Mouse (Mus musculus) right cerebral cortex, adult 2 months (tissue): Measurements from ENCODE around the gene Gm6588.
"Not testable (repeated sequence)": the region's sequence is repeated elsewhere in the genome, so short reads cannot be mapped to it uniquely, and the experiment has no call there.

Source experiments
- DNase-seq, 2 experiments: peaks; one replicate each; pipeline ENCODE4 v3.0.0; 2021 to 2022; ENCODE audit warnings: low spot score in 2 of 2

Gm6588 gene

DNA sequence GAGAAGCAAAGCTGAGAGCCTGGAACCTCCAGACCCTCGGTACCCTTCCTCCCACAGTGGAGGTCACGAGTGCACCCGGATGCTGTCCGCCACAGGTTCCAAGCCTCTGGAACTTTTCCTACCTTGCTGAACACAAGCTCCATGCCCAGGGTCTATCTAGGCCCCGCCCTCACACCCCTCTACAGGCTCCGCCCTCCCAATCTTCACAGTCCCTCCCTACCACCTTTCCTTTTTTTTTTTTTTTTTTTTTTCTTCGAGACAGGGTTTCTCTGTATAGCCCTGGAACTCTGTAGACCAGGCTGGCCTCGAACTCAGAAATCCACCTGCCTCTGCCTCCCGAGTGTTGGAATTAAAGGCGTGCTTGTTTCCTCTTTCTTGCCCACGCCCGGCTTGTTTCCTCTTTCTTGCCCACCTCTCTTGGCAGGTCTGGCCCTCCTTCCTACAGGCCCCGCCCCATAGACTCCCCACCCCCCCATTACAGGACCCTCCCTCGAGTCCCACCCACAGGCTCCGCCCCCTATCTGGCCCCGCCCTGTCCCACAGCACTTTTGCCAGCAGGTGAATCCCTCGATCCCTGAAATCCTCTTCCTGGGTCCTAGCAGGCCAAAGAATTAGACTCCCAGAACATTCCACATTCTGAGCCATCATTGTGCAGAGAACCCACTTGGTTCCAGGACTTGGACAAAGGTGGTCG is at the start of gene Gm6588:
Gene Gm6588, plus strand, starts transcription at position 680 of the 694 bp plus-strand sequence.
- DNase-seq: no peak

DNA sequence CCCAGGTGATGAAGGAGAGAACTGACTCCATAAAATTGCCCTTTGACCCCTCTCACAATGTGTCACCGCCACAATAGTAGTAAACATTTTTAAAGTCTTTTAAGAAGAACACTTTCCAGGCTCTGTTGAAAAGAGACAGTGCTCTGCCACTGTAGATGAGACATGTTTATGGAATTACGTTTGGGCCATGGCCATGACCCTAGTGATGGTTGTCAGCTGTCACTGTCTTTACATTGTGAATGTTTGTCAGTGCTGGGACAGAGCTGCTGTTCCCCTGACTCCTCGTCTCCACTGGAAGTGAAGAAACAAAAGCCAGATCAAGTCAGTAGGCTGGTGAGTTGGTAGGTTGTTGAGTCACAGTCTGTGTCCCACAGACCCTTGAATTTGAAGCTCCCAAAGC is 46.8 kb upstream of the Gm6588 start:
- DNase-seq: no peak

DNA sequence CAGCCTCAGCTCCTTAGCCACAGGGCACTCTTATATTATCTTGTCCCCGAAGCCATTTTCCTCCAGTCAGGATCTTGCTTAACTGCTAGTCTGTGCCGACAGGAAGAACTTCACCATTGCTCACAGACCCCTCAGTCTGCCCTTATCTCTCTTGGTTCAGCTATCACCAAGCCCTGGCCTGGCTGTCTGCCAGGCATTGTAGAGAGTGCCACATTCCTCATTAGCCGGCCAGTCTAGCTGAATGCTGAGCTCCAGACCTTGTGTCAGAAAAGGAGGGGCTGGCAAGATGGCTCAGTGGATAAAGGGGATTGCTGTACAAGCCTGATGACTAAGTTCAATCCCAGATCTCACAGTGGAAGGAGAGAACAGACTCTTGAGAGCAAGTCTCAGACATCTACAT is 43.2 kb upstream of the Gm6588 start:
- no peak for DNase-seq

DNA sequence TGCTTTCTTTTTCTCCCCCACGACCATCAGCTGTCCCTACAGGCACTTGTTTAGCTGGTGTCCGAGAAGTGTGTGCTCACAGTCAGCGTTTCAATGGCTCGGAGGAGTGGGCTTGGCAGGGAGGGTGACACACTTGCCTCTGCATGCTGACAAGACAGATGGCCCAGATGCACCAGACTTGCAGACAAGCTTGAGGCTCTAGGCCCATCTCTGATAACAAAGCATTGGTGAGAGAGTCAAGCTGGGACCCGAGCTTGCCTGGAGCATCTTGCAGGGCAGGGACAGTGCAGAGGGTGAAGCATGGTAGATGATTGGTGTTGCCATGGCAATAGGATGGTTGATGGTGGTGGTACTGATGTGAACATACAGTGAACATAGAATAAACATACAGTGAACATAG is 40.0 kb upstream of the Gm6588 start:
- DNase-seq: no peak

DNA sequence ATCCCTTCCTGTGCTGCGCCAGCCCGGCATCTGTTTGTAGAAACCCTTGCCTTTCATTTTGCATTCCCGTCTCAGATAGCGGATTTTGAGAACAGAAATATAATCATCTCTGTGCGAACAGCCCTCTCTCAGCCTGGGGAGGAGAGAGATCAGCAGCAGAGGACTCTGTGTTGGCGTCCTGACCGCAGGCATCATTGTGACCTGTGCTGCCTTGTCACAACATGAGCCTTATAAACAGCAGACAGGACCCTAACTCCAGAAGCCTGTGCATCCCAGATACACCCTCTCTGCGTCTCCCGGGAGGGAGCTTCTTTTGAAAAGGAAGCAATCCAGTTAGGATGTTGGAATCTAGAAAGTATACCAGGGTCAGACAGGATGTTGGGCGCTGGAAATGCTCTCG is 38.2 kb upstream of the Gm6588 start:
- peak in 1 of 2 experiments; percentile 51 for DNase-seq

DNA sequence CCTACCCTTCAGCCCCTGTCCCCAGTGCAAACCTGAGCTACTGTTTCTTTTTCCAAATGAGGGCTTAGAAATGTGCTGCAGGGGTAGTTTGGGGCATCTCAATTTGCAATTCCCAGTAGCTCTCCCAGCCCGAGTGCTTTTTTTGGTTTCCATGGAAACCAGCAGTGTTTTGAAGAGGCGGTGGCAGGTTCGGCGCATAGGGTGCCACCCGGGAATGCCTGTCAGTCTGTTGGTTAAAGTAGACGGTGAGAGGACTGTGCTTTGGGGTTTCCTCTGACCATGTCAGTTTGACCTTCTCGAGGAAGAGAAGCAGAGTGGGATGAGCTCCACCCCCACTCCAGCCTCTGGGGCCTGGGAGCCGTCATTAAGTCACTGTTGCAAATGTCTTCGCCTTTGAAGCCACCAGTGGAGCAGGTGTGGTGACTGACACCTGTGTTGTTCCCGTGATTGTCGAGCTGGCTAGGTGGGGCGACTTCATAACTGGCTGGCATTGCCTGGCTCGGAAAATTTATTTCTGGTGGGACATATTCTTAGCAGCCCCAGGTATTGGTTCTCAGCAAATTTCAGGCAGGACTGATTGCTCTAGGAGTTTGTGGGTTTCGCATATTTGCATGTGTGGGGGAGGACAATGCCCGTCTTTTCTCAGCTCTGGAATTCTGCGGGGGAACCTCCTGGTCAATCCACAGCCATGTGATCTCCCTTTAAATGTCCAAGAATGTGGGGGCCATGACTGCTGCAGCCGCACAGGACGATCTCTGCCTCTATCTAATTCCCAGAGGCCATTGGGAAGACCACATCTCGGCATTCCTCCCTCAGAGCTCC is 37.5 kb upstream of the Gm6588 start:
- DNase-seq: peak; percentile 69 to 75

DNA sequence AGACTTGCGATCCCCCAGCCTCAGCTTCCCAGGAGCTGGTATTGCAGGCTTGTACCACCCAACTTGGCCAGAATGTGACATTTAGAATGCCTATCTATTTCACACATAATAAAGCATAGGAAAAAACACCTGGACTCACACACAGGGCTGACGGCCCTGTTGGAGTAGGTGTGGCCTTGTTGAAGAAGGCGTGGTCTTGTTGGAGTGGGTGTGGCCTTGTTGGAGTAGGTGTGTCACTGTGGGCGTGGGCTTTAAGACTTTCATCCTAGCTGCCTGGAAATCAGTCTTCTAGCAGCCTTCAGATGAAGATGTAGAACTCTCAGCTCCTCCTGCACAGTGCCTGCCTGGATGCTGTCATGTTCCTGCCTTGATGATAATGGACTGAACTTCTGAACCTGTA is 36.4 kb upstream of the Gm6588 start:
- not testable (repeated sequence) for DNase-seq

DNA sequence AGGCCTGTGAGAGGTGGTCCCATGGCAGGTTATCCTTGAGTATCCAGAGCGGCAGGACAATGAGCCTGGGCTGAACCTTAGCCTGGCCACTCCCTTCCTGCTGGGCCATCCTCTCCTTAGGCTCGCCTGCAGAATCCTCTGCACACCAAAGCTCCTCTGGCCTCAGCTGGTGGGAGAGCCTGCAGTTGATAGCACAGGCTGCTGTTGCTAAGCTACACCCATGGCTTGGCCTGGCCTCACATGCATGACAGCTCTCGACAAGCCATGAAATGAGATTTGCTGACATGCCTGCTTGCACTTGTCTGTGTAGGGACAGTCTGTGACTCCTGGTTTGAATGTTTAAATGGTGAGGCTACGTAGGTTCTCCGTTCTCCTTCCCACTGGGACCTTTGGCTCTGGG is 32.6 kb upstream of the Gm6588 start:
- DNase-seq: no peak

DNA sequence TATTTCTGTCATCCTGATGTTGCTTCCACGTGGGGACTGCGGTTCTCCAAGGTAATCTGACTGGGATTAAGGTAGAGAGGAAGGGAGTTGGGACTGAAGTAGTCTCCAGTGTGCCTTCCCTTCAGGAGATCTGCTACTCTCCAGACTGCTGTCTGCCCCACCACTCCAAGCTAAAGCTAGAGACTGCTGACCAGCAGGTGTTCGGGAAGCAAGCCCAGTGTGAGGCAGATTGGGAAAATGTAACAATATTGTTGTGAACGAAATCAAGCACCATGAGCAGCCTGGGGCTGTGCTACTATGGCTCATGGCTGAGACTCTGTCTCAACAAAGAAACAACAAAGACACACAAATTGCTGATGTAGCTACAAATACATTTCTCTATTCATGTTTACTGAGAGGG is 31.2 kb upstream of the Gm6588 start:
- no peak for DNase-seq

DNA sequence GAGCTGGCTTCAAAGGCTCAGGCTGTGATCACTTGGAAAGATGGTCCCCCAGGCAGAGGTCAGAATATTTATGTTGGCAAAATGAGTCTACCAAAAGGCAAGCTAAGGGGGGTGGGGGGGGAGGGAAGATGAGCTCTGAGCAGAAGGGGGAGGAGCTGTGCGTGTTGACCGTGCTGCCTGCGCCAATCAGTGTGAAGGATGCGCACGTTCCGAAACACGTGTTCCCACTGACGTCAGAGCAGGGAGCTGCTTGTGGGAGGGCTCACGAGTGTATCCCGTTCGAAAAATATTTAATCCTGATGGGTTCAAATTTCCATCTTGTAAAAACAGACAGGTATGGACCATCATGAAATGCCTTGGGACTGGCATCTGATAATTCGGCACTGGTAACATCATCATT is 29.7 kb upstream of the Gm6588 start:
- no peak for DNase-seq

DNA sequence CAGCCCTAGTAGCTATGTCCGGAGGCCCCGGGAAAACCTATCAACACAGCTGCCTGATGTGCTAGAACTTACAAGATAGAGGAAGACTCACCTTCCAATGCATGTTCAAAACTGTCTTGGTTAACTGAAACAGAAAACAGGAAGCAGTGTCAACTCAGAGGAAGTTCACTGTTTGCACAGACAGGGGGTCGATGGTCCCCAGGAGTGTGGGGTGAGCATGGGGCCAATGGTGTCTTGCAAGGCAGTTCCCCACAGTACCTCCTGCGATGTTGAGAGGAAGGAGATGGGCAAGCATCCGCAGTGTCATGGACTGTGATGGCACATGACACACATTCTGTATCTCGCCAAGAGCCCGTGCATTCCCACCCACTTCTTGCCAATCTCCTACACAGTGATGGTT is 22.6 kb upstream of the Gm6588 start:
- DNase-seq: no peak

DNA sequence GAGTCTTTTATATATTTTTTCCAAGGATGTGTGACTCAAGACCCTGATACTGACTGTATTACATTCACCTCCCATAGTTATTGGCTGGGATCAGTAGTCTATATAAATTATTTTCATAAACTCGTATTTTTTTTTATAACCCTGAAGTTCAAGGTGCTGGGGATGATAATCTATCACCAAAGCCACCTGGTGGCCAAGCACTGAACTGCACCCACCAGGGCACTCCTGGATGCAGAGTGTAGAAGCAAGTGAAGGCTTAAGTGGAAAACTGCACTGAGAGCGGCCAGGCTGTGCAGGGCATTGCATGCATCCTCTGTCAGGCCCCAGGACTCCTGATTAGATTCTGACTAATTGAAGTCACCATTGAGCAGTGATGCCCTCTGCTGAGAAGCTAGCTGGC is 21.9 kb upstream of the Gm6588 start:
- peak; percentile 70 to 74 for DNase-seq

DNA sequence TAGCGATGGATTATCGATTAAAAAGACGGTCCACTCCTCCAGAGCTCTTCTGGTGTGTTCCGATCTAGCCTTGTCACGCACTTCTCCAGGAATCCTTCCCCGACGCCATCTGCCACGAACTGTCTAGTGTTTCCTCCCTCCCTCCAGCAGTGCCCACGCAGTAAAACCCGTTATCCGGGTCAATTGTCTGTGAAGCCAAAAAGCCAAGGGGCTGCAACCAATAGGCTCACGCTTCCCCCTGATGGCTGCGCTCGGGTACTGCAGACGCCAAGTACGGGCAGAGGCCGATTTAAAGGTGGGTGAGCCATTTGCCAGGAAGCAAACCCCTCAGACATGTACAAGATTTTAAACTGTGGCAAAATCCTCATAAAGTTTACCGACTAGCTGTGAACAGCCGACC is 20.3 kb upstream of the Gm6588 start:
- DNase-seq: peak; percentile 70 to 77

DNA sequence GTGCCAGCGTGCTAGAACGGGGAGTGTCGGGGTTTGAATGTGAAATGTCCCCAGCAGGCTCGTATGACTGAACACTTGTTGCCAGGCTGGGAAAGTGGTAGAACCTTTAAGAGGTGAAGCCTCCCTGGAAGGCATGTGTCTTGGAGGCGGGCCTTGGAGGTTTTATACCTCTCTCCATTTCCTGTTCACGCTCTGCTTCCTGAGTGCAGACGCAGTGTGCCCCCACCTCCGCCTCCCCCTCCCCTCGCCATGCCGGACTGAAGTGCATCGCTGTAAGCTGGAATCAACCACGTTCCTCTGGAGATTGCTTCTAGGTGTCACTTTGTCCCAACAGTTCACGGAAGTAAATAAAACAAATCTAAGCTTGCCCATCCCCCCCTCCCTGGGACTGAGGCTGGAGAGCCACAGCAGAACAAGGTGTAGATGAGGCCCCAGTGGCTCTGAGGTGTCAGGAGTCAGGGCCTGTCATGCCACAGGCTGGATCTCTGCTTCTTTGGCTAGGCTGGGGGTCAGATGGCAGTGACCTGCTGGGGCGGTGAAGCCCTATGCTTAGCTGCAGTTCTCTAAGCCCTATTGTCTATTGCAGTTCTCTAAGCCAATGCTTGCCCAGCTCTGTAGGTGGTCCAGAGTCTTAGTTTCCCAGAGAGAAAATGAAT is 18.0 kb upstream of the Gm6588 start:
- no peak for DNase-seq

DNA sequence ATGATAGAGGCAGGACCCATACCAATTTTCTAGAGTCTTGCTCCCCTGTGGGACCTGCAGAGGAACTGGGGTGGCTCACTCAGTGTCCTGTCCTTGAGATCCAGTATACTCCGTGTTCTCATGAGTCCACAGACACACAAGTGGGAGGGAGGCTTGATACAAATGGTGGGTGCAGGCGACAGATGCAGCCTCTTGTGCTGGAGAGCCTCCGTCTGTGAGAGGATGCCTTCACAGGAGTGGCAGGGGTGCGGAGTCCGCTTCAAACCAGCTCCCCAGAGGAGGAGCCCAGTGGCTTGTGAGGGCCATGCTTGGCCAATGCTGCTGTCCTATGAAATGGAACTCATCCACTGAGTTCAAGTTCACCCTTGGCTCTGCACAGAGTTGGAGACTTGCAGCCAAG is 17.2 kb upstream of the Gm6588 start:
- peak in 1 of 2 experiments; percentile 49 for DNase-seq

DNA sequence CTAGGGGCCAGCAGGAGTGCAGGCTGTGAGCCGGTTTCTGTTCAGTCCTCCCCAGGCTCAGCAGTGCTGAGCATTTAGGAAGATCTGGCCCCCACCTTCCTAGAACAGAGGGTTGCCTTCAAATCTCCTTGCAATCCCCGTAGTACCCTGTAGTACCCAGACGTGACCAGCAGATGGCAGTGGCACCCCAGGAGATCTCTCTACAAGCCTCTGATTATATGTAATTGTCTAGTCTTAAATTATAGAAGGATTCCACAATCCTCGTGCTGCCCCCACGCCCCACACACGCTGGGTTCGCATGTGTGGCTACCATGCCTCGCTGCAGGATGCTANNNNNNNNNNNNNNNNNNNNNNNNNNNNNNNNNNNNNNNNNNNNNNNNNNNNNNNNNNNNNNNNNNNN is 16.2 kb upstream of the Gm6588 start:
- DNase-seq: peak; percentile 90 to 93

DNA sequence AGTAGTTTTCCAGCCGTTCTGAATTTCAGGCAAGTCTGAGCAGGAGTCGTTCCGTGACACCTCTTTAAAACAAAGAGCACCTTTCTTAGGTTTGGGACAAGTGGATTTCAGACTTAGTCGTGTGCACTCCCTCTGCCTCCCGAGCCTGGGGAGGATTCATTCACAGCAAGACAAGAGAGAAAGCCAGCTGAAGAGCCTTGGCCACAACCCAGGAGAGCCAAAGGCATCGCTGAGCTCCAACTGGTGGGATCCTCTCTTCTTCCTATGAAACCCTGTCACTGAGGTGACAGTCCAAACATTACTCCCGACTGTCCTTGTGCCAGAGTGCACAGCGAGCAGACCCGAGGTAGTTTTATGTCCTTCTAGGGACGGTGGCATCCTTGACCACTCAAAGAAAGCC is 10.7 kb upstream of the Gm6588 start:
- DNase-seq: no peak

DNA sequence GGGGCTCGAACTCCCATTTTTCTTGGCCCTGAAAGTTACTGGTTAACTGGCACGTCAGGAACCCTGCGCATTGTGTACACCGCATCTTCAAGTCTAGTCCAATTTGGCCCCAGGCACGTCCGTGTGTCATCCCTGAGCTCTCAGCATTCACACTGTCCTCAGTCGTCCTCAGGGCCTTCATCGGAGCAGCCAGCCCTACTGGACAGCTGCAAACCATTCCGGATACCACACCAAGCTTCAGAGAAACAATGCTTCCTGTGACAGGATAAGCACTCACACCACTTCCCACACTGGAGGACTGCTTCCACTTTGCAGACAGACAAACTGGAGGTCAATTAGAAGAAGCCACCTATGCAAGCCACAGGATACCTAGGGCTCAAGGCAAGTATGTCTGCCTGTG is 3.9 kb downstream of the Gm6588 start:
- no peak for DNase-seq

DNA sequence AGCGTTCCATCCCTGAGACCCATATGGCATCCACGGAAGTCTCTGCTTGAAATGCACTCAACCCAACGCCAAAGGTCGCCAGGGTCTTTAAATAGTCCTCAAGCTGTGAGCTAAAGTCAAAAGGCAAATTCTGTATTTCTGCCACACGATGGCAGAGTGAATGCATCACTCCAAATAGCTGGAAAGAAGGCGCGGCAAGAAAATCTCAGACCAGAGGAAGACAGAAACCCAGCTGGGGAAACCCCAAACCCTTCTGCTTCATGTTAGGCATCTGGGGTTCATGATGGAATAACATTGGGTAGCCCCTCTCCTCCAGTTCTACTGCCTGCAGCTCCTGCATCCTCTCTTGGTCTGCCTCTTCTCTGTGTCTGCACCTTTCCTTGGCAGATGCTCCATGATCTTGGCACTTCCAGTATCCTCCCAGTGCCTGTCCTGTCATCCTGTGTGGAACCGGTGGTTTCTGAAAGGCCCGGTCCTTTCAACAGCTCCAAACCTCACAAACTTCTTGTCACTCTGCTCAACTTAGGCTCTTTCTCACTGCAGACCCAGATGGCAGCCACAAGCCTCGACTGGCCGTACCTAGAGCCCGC is 5.8 kb downstream of the Gm6588 start:
- DNase-seq: no peak

DNA sequence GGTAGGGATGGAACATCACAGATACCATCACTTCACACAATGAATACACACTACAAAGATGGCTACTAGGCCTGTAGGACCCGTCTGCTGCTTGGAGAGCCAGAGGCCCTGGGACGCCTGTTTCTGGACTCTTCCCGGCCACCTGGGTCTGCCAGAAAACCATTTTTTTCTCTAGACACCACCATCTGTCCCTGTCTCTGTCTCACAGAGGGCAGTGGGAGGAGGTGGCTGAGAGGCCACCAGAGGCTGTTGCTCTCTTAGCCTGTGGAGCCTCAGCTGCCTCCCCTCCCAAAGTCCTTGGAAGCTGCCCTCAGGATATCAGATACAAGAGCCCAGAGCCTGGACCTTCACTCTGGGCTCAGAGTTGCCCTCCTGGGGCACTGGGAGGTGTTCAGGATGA is 10.7 kb downstream of the Gm6588 start:
- DNase-seq: no peak

DNA sequence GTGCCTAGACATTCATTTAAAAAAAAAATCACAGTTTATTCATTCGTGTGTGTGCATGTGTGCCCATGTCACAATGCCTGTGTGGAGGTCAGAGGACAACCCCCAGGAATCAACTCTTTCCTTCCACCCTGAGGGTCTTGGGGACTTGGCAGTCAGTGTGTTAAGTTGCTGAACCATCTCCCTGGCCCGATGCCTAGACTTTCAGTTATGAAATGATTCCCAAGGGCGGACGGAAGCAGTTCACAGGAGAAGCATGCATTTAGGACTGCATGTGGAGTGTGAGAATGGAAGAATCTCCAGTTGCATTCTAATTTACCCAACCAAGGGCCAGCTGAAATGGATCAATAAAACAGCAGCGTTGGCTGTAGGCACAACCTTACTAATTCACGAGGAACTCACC is 17.1 kb downstream of the Gm6588 start:
- no peak for DNase-seq

DNA sequence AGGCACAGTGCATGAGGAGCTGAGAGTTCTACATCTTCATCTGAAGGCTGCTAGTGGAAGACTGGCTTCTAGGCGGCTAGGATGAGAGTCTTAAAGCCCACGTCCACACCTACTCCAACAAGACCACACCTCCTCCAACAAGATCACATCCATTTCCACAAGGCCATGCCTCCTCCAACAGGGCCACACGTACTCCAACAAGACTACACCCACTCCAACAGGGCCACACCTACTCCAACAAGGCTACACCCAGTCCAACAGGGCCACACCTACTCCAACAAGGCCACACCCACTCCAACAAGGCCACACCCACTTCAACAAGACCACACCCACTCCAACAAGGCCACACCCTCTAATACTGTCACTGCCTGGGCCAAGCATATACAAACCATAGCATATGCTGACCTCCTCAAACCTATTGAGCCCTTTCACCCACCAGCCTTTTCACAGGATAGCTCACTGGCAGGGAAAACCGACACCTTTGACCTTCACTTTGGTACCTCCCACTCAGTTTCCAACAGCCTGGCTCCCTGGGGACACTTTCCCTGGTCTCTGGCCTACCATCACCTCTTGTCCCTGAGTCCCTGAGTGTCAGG is 19.9 kb downstream of the Gm6588 start:
- DNase-seq: no peak
